In genomic region chr7:98702283-98703240, GRCm38 (mm10) we compare ENCODE assay signal across 8 mouse cellular contexts. TPM values are rescaled to one million over a fixed set of nuclear protein-coding genes. Genes with fewer than 3 reads are reported as not detected.
DNase-seq lines count a peak whose midpoint lies in the region; ATAC-seq and TF ChIP-seq lines count a peak whose summit lies in the region.

Gene Thap12 (plus strand): TSS chr7:98703103.

- peak; percentile 61 for TF ChIP-seq CTCF in liver, embryonic 14.5 days (IDR thresholded peaks at IDR 0.05; ENCODE audit: low read depth)
- TF ChIP-seq CTCF in stomach, postnatal 0 days (IDR thresholded peaks at IDR 0.05; ENCODE audit: low read depth): peak; percentile 64

- peak; percentile 99 for ATAC-seq in heart, embryonic 15.5 days (replicated peaks; ENCODE audit: insufficient number of reproducible peaks, insufficient read depth, low FRiP score, low read depth)
- ATAC-seq in liver, embryonic 14.5 days (ENCODE audit: insufficient read depth): peak; percentile 96
- peak; percentile 96 for ATAC-seq in neural tube, embryonic 11.5 days (ENCODE audit: insufficient read depth, low FRiP score, low TSS enrichment)
- ATAC-seq in stomach, postnatal 0 days (ENCODE audit: low FRiP score, low TSS enrichment): peak; percentile 99

- H3K36me3 ChIP-seq in forebrain, embryonic 10.5 days (replicated peaks): no peaks in the 10 kb centered on the region
- H3K36me3 ChIP-seq in heart, embryonic 15.5 days: no peaks in the 10 kb centered on the region
- no peaks in the 10 kb centered on the region for H3K36me3 ChIP-seq in liver, embryonic 14.5 days (replicated peaks; ENCODE audit: control insufficient read depth, insufficient read depth, low read depth)
- no peaks in the 10 kb centered on the region for H3K36me3 ChIP-seq in neural tube, embryonic 11.5 days (ENCODE audit: control insufficient read depth, insufficient read depth, low read length)
- no peaks in the 10 kb centered on the region for H3K36me3 ChIP-seq in stomach, postnatal 0 days (ENCODE audit: control insufficient read depth, insufficient read depth, low read length)

- H3K4me3 ChIP-seq in forebrain, embryonic 10.5 days: peak within 1 kb of the TSS; percentile 85
- H3K4me3 ChIP-seq in heart, embryonic 15.5 days: peak within 1 kb of the TSS; percentile 88
- H3K4me3 ChIP-seq in liver, embryonic 14.5 days (ENCODE audit: insufficient read depth in 1 of 2, low read depth in 2 of 2, low read length in 2 of 2): peak within 1 kb of the TSS; percentile 90 to 92
- peak within 1 kb of the TSS; percentile 86 for H3K4me3 ChIP-seq in neural tube, embryonic 11.5 days (ENCODE audit: low read depth, low read length)
- H3K4me3 ChIP-seq in stomach, postnatal 0 days (ENCODE audit: low read depth, low read length): peak within 1 kb of the TSS; percentile 94

- H3K27me3 ChIP-seq in forebrain, embryonic 10.5 days (ENCODE audit: poor library complexity, severe bottlenecking): no peaks in the 10 kb centered on the region
- no peaks in the 10 kb centered on the region for H3K27me3 ChIP-seq in heart, embryonic 15.5 days
- no peaks in the 10 kb centered on the region for H3K27me3 ChIP-seq in liver, embryonic 14.5 days (ENCODE audit: control insufficient read depth, insufficient read depth, low read length)
- H3K27me3 ChIP-seq in neural tube, embryonic 11.5 days (ENCODE audit: control insufficient read depth, insufficient read depth, low read length): no peaks in the 10 kb centered on the region
- H3K27me3 ChIP-seq in stomach, postnatal 0 days (ENCODE audit: control insufficient read depth, insufficient read depth, low read length): no peaks in the 10 kb centered on the region

- H3K9ac ChIP-seq in heart, embryonic 15.5 days: peak within 1 kb of the TSS; percentile 93
- peak within 1 kb of the TSS; percentile 92 for H3K9ac ChIP-seq in liver, embryonic 14.5 days (replicated peaks)
- peak within 1 kb of the TSS; percentile 82 for H3K9ac ChIP-seq in neural tube, embryonic 11.5 days (ENCODE audit: low read length)
- H3K9ac ChIP-seq in stomach, postnatal 0 days (ENCODE audit: low read length): peak within 1 kb of the TSS; percentile 97

- WGBS in forebrain, embryonic 10.5 days: 4% methylated on average over 65 of the region's 65 CpGs
- 2% methylated on average over 50 of the region's 65 CpGs for WGBS in heart, embryonic 15.5 days
- 1% methylated on average over 53 of the region's 65 CpGs for WGBS in liver, embryonic 14.5 days (ENCODE audit: insufficient replicate concordance)
- 3% methylated on average over 59 of the region's 65 CpGs for WGBS in neural tube, embryonic 11.5 days
- 2% methylated on average over 58 of the region's 65 CpGs for WGBS in stomach, postnatal 0 days

- peak; percentile 99 for DNase-seq in CD8-positive naive resting alpha-beta T cell, adult 2 months (ENCODE audit: low read depth in 2 of 2, low spot score in 2 of 2)
- DNase-seq in c-Kit-positive CD71-negative TER-119-negative erythroid progenitor cells, embryonic 14.5 days (ENCODE audit: low read depth): peak; percentile 98
- DNase-seq in forebrain, embryonic 10.5 days (ENCODE audit: extremely low spot score, low spot score): peak; percentile 99
- DNase-seq in kidney, postnatal 25 days: peak; percentile 99
- DNase-seq in liver, embryonic 14.5 days (ENCODE audit: low read depth in 3 of 3, low spot score in 3 of 3): peak; percentile 95 to 97 (median 95)
- DNase-seq in neural tube, embryonic 11.5 days (ENCODE audit: low spot score): peak; percentile 100
- DNase-seq in stomach, postnatal 0 days (ENCODE audit: low spot score): peak; percentile 99

- H3K4me2 ChIP-seq in heart, embryonic 15.5 days: peak within 1 kb of the TSS; percentile 75
- peak within 1 kb of the TSS; percentile 86 for H3K4me2 ChIP-seq in liver, embryonic 14.5 days (ENCODE audit: low read depth)
- peak within 1 kb of the TSS; percentile 82 for H3K4me2 ChIP-seq in neural tube, embryonic 11.5 days (ENCODE audit: low read depth)
- peak within 1 kb of the TSS; percentile 78 for H3K4me2 ChIP-seq in stomach, postnatal 0 days (replicated peaks; ENCODE audit: low read depth)

- TF ChIP-seq EP300 in liver, embryonic 14.5 days (IDR thresholded peaks at IDR 0.05; ENCODE audit: low read depth): no peak
- TF ChIP-seq EP300 in stomach, postnatal 0 days (optimal IDR thresholded peaks at IDR 0.05): no peak

- H3K4me1 ChIP-seq in forebrain, embryonic 10.5 days: peaks cover 28% of the 10 kb centered on the region
- peaks cover 23% of the 10 kb centered on the region for H3K4me1 ChIP-seq in heart, embryonic 15.5 days (replicated peaks)
- peaks cover 11 to 16% of the 10 kb centered on the region in 2 experiments for H3K4me1 ChIP-seq in liver, embryonic 14.5 days (replicated peaks; ENCODE audit: control insufficient read depth in 2 of 2, insufficient read depth in 2 of 2, low read length in 1 of 2)
- peaks cover 17% of the 10 kb centered on the region for H3K4me1 ChIP-seq in neural tube, embryonic 11.5 days (ENCODE audit: control insufficient read depth, insufficient read depth, low read length)
- no peaks in the 10 kb centered on the region; the same call in none of the 2 replicates for H3K4me1 ChIP-seq in stomach, postnatal 0 days (replicated peaks; ENCODE audit: control insufficient read depth, insufficient read depth)

- H3K27ac ChIP-seq in forebrain, embryonic 10.5 days: peak within 1 kb of the TSS; percentile 93
- H3K27ac ChIP-seq in heart, embryonic 15.5 days: peak within 1 kb of the TSS; percentile 89
- H3K27ac ChIP-seq in liver, embryonic 14.5 days: peak within 1 kb of the TSS; percentile 82
- peak within 1 kb of the TSS; percentile 82 for H3K27ac ChIP-seq in neural tube, embryonic 11.5 days (ENCODE audit: low read depth, low read length)
- H3K27ac ChIP-seq in stomach, postnatal 0 days (replicated peaks): peak within 1 kb of the TSS; percentile 90

- H3K9me3 ChIP-seq in forebrain, embryonic 10.5 days: no peaks in the 10 kb centered on the region
- no peaks in the 10 kb centered on the region for H3K9me3 ChIP-seq in heart, embryonic 15.5 days (replicated peaks)
- H3K9me3 ChIP-seq in liver, embryonic 14.5 days (ENCODE audit: control insufficient read depth, low read length): no peaks in the 10 kb centered on the region
- H3K9me3 ChIP-seq in neural tube, embryonic 11.5 days (ENCODE audit: control insufficient read depth, low read length): no peaks in the 10 kb centered on the region
- no peaks in the 10 kb centered on the region for H3K9me3 ChIP-seq in stomach, postnatal 0 days (ENCODE audit: control insufficient read depth, low read length)

RNA-seq across cellular contexts. Expression of gene Thap12, which starts in this region (rescaled TPM):
- 58.1 and 58.2 TPM in 2 replicates for polyA plus RNA-seq in forebrain, embryonic 10.5 days (2016; fragmentation: Nextera tagmentation; extraction: Ambion mirVana)
- polyA plus RNA-seq in heart, embryonic 15.5 days (2015; fragmentation: Nextera tagmentation; extraction: Ambion mirVana): 35.6 and 37.4 TPM in 2 replicates
- polyA plus RNA-seq in liver, embryonic 14.5 days (2012; rRNA removed): 5.4 and 9.5 TPM in 2 replicates
- polyA plus RNA-seq in liver, embryonic 14.5 days (2014; fragmentation: Nextera tagmentation; extraction: Ambion mirVana): 13.6 and 13.8 TPM in 2 replicates
- 83.3 and 85.9 TPM in 2 replicates for polyA plus RNA-seq in neural tube, embryonic 11.5 days (2014; fragmentation: Nextera tagmentation; extraction: Ambion mirVana)
- 29.7 and 33.3 TPM in 2 replicates for polyA plus RNA-seq in stomach, postnatal 0 days (2015; fragmentation: Nextera tagmentation; extraction: Ambion mirVana)

Comparison
In these comparisons a context has a peak if more than half of its experiments do, and no peak if none do; other contexts are left out.
1. Peak in every context shown above with its lines: DNase-seq, ATAC-seq, H3K4me3 ChIP-seq and H3K27ac ChIP-seq.